Mouse (Mus musculus): Measurements from ENCODE around the gene Gas2l2. TPM values are rescaled to one million over a fixed set of nuclear protein-coding genes. Genes with fewer than 3 reads are reported as not detected.

Gas2l2 gene
- total and polyA plus RNA-seq, 3 experiments = 0.10 TPM; not detected in 2

DNA sequence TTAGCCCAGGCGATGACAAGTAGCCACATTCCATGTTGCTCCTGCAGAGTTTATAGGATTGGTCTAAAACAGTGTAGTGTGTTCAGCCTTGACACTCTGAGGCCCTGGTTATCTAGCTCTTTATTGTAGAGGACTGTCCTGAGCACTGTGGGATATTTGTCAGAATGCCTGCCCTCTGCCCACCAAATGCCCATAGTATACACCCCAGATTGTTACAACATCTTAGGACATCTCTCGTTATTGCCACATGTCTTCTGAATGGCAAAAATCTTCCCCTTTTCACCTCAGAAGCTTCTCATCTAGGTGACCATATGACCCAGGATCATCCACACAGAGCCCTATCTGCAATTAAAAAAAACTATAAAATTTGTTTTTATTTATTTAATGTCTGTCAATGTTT, 3.3 kb upstream of the Gas2l2 start:
- no peak for DNase-seq
- Histone ChIP-seq H3K27me3 (ENCODE audit: control insufficient read depth, insufficient read depth, low read length) (peaks cover 3% of the 10 kb centered on the region), H3K79me2 (replicated peaks; ENCODE audit: control insufficient read depth, insufficient read depth, low read length) (no peaks in the 10 kb centered on the region), H3K4me1 (ENCODE audit: control insufficient read depth, insufficient read depth, low read length) (no peaks in the 10 kb centered on the region), H3K9ac (ENCODE audit: low read depth, low read length) (no peak overlapping the region), H3K4me3 (no peak overlapping the region), H3K36me3 (ENCODE audit: control insufficient read depth, insufficient read depth, low read length) (no peaks in the 10 kb centered on the region), H3K27ac (no peak overlapping the region)
- TF ChIP-seq POLR2A (IDR thresholded peaks at IDR 0.05; ENCODE audit: insufficient read depth, low read depth, low read length) (no peak), EP300 (IDR thresholded peaks at IDR 0.05; ENCODE audit: insufficient read depth, low read depth, low read length) (no peak), CTCF (IDR thresholded peaks at IDR 0.05) (no peak)
- 69% methylated on average over 2 of the region's 2 CpGs for WGBS
- intact Hi-C loops (cut with DNase I) = no loop called here

DNA sequence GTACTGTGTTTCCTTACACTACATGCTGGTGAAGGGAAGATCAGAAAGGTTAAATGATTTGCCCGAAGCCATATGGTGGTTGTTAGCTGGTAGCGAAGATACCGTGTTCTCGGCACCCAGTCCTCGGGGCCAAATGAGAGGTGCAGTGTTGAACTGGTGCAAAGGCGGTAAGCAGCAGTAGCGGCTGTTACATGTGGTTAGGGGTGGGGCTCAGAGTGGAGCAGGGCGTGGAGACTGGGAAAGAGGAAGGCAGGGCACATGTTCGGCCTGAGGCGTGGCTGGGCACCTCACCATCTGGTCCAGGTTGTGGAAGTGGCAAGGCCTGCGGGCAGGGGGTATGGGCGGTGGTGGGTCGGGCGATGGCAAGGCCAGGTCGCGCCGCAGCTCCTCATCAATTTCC, 2.3 kb downstream of the Gas2l2 start:
- DNase-seq = no peak
- 23% methylated on average over 16 of the region's 17 CpGs for WGBS
- Histone ChIP-seq H3K27ac (no peak overlapping the region), H3K9ac (ENCODE audit: low read depth, low read length) (no peak overlapping the region), H3K4me3 (no peak overlapping the region), H3K4me1 (ENCODE audit: control insufficient read depth, insufficient read depth, low read length) (no peaks in the 10 kb centered on the region), H3K36me3 (ENCODE audit: control insufficient read depth, insufficient read depth, low read length) (no peaks in the 10 kb centered on the region), H3K27me3 (ENCODE audit: control insufficient read depth, insufficient read depth, low read length) (peaks cover 3% of the 10 kb centered on the region), H3K79me2 (replicated peaks; ENCODE audit: control insufficient read depth, insufficient read depth, low read length) (no peaks in the 10 kb centered on the region)
- TF ChIP-seq CTCF (IDR thresholded peaks at IDR 0.05) (no peak), POLR2A (IDR thresholded peaks at IDR 0.05; ENCODE audit: insufficient read depth, low read depth, low read length) (no peak), EP300 (IDR thresholded peaks at IDR 0.05; ENCODE audit: insufficient read depth, low read depth, low read length) (no peak)
- intact Hi-C loops (cut with DNase I) = no loop called here

DNA sequence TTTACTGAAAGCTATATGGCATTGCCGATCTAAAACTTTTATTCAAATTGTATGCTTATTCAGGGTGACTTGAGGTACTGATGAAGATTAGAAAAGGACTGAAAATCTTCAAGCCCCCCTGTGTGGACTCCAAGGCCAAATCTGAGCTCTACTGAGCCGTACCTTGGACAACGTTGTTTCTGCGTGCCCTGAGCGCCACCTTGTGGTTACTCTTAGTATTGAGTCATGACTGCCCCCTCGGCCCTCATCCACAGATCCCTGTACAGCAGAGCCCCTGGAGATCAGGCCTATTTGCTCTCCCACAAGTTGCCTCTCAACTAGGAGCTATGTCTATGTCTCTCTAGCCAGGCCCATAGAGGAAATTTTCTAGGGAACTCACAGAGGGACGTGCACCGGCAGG, 4.6 kb downstream of the Gas2l2 start:
- peak; percentile 84; the same call in 1 of the 2 replicates for TF ChIP-seq EP300 (IDR thresholded peaks at IDR 0.05; ENCODE audit: insufficient read depth, low read depth, low read length)
- TF ChIP-seq CTCF (IDR thresholded peaks at IDR 0.05) = peak; percentile 96
- TF ChIP-seq POLR2A (IDR thresholded peaks at IDR 0.05; ENCODE audit: insufficient read depth, low read depth, low read length) = no peak
- Histone ChIP-seq H3K79me2 (replicated peaks; ENCODE audit: control insufficient read depth, insufficient read depth, low read length) (no peaks in the 10 kb centered on the region), H3K9ac (ENCODE audit: low read depth, low read length) (no peak overlapping the region), H3K4me3 (no peak overlapping the region), H3K27me3 (ENCODE audit: control insufficient read depth, insufficient read depth, low read length) (peaks cover 3% of the 10 kb centered on the region), H3K27ac (no peak overlapping the region), H3K4me1 (ENCODE audit: control insufficient read depth, insufficient read depth, low read length) (no peaks in the 10 kb centered on the region), H3K36me3 (ENCODE audit: control insufficient read depth, insufficient read depth, low read length) (no peaks in the 10 kb centered on the region)
- 8% methylated on average over 8 of the region's 8 CpGs for WGBS
- intact Hi-C loops (cut with DNase I) = loop anchor here (1.0 to 5.0 kb wide), 3 partner anchors 67 to 367 kb away; no protein-coding TSS in a partner anchor
- peak; percentile 50 to 75 for DNase-seq

DNA sequence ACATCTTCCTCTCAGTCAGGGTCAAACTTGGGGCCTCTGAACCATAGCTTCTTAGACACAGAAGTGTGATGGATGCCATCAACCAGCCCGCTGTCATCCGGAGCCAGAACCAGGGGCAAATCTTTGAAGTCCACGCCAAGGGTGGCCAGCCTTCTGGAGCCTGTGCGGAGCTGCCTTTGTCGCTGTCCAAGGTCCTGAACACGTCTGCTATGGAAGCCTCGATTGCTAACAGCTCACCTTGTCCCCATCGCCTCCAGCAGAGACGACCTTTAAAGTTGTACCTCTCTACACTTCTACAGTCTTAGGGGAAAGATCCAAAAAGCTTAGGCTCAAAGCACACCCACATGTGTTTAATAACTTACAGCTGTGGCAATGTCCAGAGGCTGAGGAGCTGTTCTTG, 8.0 kb downstream of the Gas2l2 start:
- TF ChIP-seq EP300 (IDR thresholded peaks at IDR 0.05; ENCODE audit: insufficient read depth, low read depth, low read length) = no peak
- TF ChIP-seq CTCF (IDR thresholded peaks at IDR 0.05) = no peak
- TF ChIP-seq POLR2A (IDR thresholded peaks at IDR 0.05; ENCODE audit: insufficient read depth, low read depth, low read length) = no peak
- H3K4me1 ChIP-seq (ENCODE audit: control insufficient read depth, insufficient read depth, low read length) = peaks cover 1% of the 10 kb centered on the region; the same call in 1 of the 2 replicates
- H3K4me3 ChIP-seq = no peak overlapping the region
- H3K27ac ChIP-seq = no peak overlapping the region
- intact Hi-C loops (cut with DNase I) = loop anchor here (5.0 kb wide), 1 partner anchor 364 kb away; no protein-coding TSS in a partner anchor
- no peak overlapping the region for H3K9ac ChIP-seq (ENCODE audit: low read depth, low read length)
- whole genome bisulfite sequencing = 3% methylated on average over 9 of the region's 9 CpGs
- no peaks in the 10 kb centered on the region for H3K36me3 ChIP-seq (ENCODE audit: control insufficient read depth, insufficient read depth, low read length)
- 0 out of 2 replicates have a peak, but pooled peaks cover 2% of the 10 kb centered on the region for H3K79me2 ChIP-seq (replicated peaks; ENCODE audit: control insufficient read depth, insufficient read depth, low read length)
- peak; percentile 54 to 67 for DNase-seq
- H3K27me3 ChIP-seq (ENCODE audit: control insufficient read depth, insufficient read depth, low read length) = peaks cover 3% of the 10 kb centered on the region; the same call in 1 of the 2 replicates

DNA sequence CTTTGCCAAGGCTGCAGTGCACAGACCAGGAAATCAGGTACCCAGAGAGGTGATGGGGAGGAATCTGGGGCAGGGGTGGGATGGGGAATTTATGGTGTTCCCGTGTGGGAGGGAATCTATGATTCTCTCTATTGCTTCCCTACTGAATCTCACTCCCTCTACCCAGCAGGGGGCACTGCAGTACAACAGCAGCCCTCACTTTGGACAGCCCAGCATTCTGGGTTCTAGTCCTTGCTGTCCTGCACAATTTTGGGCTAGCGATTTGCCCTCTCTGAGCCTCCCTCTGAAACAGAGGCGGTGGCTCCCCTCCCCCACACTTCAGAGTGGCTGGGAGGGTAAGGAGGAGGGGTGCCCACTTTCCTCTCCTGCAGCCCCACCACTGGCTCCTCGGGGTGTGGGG, 8.9 kb downstream of the Gas2l2 start:
- 0 out of 2 replicates have a peak, but pooled peaks cover 2% of the 10 kb centered on the region for H3K79me2 ChIP-seq (replicated peaks; ENCODE audit: control insufficient read depth, insufficient read depth, low read length)
- DNase-seq = no peak
- TF ChIP-seq CTCF (IDR thresholded peaks at IDR 0.05) = peak; percentile 50
- no peak for TF ChIP-seq EP300 (IDR thresholded peaks at IDR 0.05; ENCODE audit: insufficient read depth, low read depth, low read length)
- no peak overlapping the region for H3K27ac ChIP-seq
- intact Hi-C loops (cut with DNase I) = loop anchor here (5.0 kb wide), 1 partner anchor 363 kb away; no protein-coding TSS in a partner anchor
- 42% methylated on average over 4 of the region's 4 CpGs for WGBS
- no peak overlapping the region for H3K4me3 ChIP-seq
- H3K4me1 ChIP-seq (ENCODE audit: control insufficient read depth, insufficient read depth, low read length) = peaks cover 1% of the 10 kb centered on the region; the same call in 1 of the 2 replicates
- peaks cover 3% of the 10 kb centered on the region; the same call in 1 of the 2 replicates for H3K27me3 ChIP-seq (ENCODE audit: control insufficient read depth, insufficient read depth, low read length)
- no peaks in the 10 kb centered on the region for H3K36me3 ChIP-seq (ENCODE audit: control insufficient read depth, insufficient read depth, low read length)
- H3K9ac ChIP-seq (ENCODE audit: low read depth, low read length) = no peak overlapping the region

DNA sequence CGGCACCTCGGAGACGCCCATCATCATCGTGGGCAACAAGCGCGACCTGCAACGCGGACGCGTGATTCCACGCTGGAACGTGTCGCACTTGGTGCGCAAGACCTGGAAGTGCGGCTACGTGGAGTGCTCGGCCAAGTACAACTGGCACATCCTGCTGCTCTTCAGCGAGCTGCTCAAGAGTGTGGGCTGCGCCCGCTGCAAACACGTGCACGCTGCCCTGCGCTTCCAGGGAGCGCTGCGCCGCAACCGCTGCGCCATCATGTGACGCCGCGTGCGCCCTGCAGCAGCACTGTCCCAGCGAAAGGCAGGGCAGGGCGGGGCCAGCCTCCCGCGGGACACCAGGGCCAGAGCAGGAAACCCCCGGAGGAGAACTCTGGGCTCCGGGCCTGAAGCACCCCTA, 10.7 kb downstream of the Gas2l2 start:
- H3K79me2 ChIP-seq (replicated peaks; ENCODE audit: control insufficient read depth, insufficient read depth, low read length) = 0 out of 2 replicates have a peak, but pooled peaks cover 2% of the 10 kb centered on the region
- no peak overlapping the region for H3K9ac ChIP-seq (ENCODE audit: low read depth, low read length)
- H3K4me3 ChIP-seq = no peak overlapping the region
- 13% methylated on average over 38 of the region's 38 CpGs for WGBS
- peaks cover 3% of the 10 kb centered on the region; the same call in 1 of the 2 replicates for H3K27me3 ChIP-seq (ENCODE audit: control insufficient read depth, insufficient read depth, low read length)
- H3K4me1 ChIP-seq (ENCODE audit: control insufficient read depth, insufficient read depth, low read length) = peaks cover 1% of the 10 kb centered on the region; the same call in 1 of the 2 replicates
- DNase-seq = no peak
- H3K36me3 ChIP-seq (ENCODE audit: control insufficient read depth, insufficient read depth, low read length) = no peaks in the 10 kb centered on the region
- TF ChIP-seq EP300 (IDR thresholded peaks at IDR 0.05; ENCODE audit: insufficient read depth, low read depth, low read length) (0 out of 2 replicates have a peak, but pooled peaks have one; percentile 15), CTCF (IDR thresholded peaks at IDR 0.05) (peak; percentile 34), POLR2A (IDR thresholded peaks at IDR 0.05; ENCODE audit: insufficient read depth, low read depth, low read length) (no peak)
- no peak overlapping the region for H3K27ac ChIP-seq
- intact Hi-C loops (cut with DNase I) = loop anchor here (5.0 kb wide), 1 partner anchor 41 kb away; no protein-coding TSS in a partner anchor

All from heart, adult 2 months (tissue).